In the genomic region with DNA sequence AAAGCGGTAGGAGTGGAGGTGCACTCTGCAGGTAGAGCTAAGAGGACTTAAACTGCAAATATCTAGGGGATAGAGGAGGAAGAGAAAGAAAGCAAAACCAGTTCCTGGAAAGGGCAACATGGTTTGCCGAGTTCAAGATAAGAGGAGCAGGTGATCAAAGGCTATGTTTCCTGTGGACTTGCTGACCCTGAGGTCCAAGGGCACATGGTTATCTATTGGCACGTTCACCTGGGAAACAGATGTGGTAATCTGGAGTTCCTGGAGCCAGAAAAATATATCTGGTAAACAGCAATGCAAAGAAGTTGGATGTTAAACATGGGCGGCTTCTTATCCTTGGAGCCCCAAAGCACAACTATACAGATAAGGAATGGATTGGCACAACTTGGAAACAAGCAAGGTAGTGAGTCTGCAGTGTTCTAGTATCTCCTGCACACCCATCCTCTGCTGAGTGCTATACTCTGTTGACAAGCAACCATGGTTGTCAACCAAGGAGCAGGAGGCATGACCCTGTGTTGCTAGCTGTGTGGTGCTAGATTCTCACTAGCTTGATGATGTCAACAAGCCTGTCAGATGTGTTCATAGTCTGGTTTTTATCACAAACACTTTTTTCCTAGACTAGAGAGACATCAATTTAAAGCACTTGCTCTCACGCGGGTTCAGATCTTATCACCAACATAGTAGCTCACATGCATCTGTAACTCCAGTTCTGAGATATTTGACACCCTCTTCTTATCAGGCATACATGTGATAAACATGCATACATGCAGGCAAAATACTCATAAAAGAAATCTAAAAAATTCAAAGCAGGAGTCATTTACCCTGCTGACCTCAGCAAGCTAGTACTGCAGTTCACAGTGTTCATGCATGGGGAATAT, we compare ENCODE assay signal across 17 mouse cellular contexts. TPM values are rescaled to one million over a fixed set of nuclear protein-coding genes. Genes with fewer than 3 reads are reported as not detected.
DNase-seq lines count a peak whose midpoint lies in the region; ATAC-seq and TF ChIP-seq lines count a peak whose summit lies in the region.
"Had no signal": no experiment of that assay in that cellular context is flagged by ENCODE, and none has a peak within 500 bp of the region (broad histone marks: within the 10 kb centered on the region; RNA-seq: fewer than 3 reads in every experiment).

No protein-coding gene starts in this region.

- TF ChIP-seq EP300 in lung, postnatal 0 days (IDR thresholded peaks at IDR 0.05), result no peak

- H3K9me3 ChIP-seq in lung, postnatal 0 days (ENCODE audit: low read length), result no peaks in the 10 kb centered on the region
- H3K9me3 ChIP-seq in intestine, embryonic 16.5 days (ENCODE audit: control insufficient read depth, low read length), result no peaks in the 10 kb centered on the region
- no peaks in the 10 kb centered on the region for H3K9me3 ChIP-seq in stomach, embryonic 14.5 days (ENCODE audit: control insufficient read depth, low read depth, low read length)
- H3K9me3 ChIP-seq: lung, embryonic 15.5 days had no signal

- no peak overlapping the region for H3K4me2 ChIP-seq in lung, postnatal 0 days (replicated peaks; ENCODE audit: low read depth, low read length)
- H3K4me2 ChIP-seq in intestine, embryonic 16.5 days (ENCODE audit: low read depth, low read length), result 0 out of 2 replicates have a peak overlapping the region, but pooled peaks have one; percentile 6
- no peak overlapping the region for H3K4me2 ChIP-seq in stomach, embryonic 14.5 days (replicated peaks; ENCODE audit: low read depth, low read length)
- H3K4me2 ChIP-seq: lung, embryonic 15.5 days had no signal

- no peak overlapping the region for H3K9ac ChIP-seq in lung, postnatal 0 days (replicated peaks; ENCODE audit: low read depth)
- H3K9ac ChIP-seq in intestine, embryonic 16.5 days (ENCODE audit: low read depth, low read length), result no peak overlapping the region
- no peak overlapping the region for H3K9ac ChIP-seq in stomach, embryonic 14.5 days (replicated peaks; ENCODE audit: low read depth, low read length)
- H3K9ac ChIP-seq: lung, embryonic 15.5 days had no signal

- WGBS in lung, postnatal 0 days, result 63% methylated on average over 6 of the region's 6 CpGs
- 60% methylated on average over 6 of the region's 6 CpGs for WGBS in intestine, embryonic 16.5 days
- 74% methylated on average over 6 of the region's 6 CpGs for WGBS in stomach, embryonic 14.5 days

- H3K36me3 ChIP-seq in lung, postnatal 0 days (ENCODE audit: insufficient read depth, low read length), result peaks cover 26% of the 10 kb centered on the region; the same call in 1 of the 2 replicates
- peaks cover 11% of the 10 kb centered on the region; the same call in 1 of the 2 replicates for H3K36me3 ChIP-seq in intestine, embryonic 16.5 days (ENCODE audit: control insufficient read depth, insufficient read depth, low read length)
- peaks cover 30% of the 10 kb centered on the region for H3K36me3 ChIP-seq in stomach, embryonic 14.5 days (ENCODE audit: control insufficient read depth, insufficient read depth, low read length)

- no peaks in the 10 kb centered on the region for H3K4me1 ChIP-seq in lung, postnatal 0 days (ENCODE audit: insufficient read depth, low read depth, low read length)
- peaks cover 15% of the 10 kb centered on the region for H3K4me1 ChIP-seq in intestine, embryonic 16.5 days (ENCODE audit: control insufficient read depth, insufficient read depth, low read length)
- H3K4me1 ChIP-seq in stomach, embryonic 14.5 days (ENCODE audit: control insufficient read depth, insufficient read depth, low read length), result no peaks in the 10 kb centered on the region
- H3K4me1 ChIP-seq: lung, embryonic 15.5 days had no signal

- intact Hi-C loops in gastrocnemius, adult 2 months (cut with DNase I), result no loop called here
- intact Hi-C loops in gastrocnemius, postnatal 14 days (cut with DNase I; ENCODE audit: low total_unique reads), result no loop called here
- intact Hi-C loops in left cerebral cortex, adult 2 months (cut with DNase I), result no loop called here

- no peaks in the 10 kb centered on the region for H3K27me3 ChIP-seq in lung, postnatal 0 days (replicated peaks; ENCODE audit: insufficient read depth, low read length)
- H3K27me3 ChIP-seq in intestine, embryonic 16.5 days (replicated peaks; ENCODE audit: control insufficient read depth, insufficient read depth, low read length), result no peaks in the 10 kb centered on the region
- no peaks in the 10 kb centered on the region for H3K27me3 ChIP-seq in stomach, embryonic 14.5 days (ENCODE audit: control insufficient read depth, insufficient read depth, low read length)
- H3K27me3 ChIP-seq: lung, embryonic 15.5 days; Patski had no signal

- 0 out of 2 replicates have a peak overlapping the region, but pooled peaks have one; percentile 12 for H3K27ac ChIP-seq in gastrocnemius, adult 2 months
- no peak overlapping the region for H3K27ac ChIP-seq in lung, postnatal 0 days (ENCODE audit: low read length)
- peak overlapping the region; percentile 72; the same call in 1 of the 2 replicates for H3K27ac ChIP-seq in intestine, embryonic 16.5 days (ENCODE audit: low read length)
- H3K27ac ChIP-seq in stomach, embryonic 14.5 days (ENCODE audit: low read length), result no peak overlapping the region
- no peak overlapping the region for H3K27ac ChIP-seq in left cerebral cortex, adult 2 months
- H3K27ac ChIP-seq: lung, embryonic 15.5 days had no signal

- no peak for TF ChIP-seq CTCF in gastrocnemius, adult 2 months (IDR thresholded peaks at IDR 0.05)
- TF ChIP-seq CTCF in lung, postnatal 0 days (IDR thresholded peaks at IDR 0.05), result no peak
- no peak for TF ChIP-seq CTCF in left cerebral cortex, adult 2 months (IDR thresholded peaks at IDR 0.05)

- DNase-seq in gastrocnemius, adult 2 months, result no peak
- no peak for DNase-seq in gastrocnemius, postnatal 14 days
- peak; percentile 15 for DNase-seq in lung, postnatal 36 days
- no peak for DNase-seq in lung, postnatal 0 days (ENCODE audit: low spot score)
- DNase-seq in cerebellum, adult 18-20 months, result no peak
- DNase-seq in left cerebral cortex, adult 2 months (ENCODE audit: extremely low spot score in 1 of 2, low spot score in 2 of 2), result no peak
- DNase-seq: cerebellum, postnatal 36 days; gastrocnemius, postnatal 10 days; right cerebral cortex, postnatal 4 days; thymus, postnatal 14 days had no signal

- no peak overlapping the region for H3K4me3 ChIP-seq in gastrocnemius, adult 2 months
- H3K4me3 ChIP-seq in lung, postnatal 0 days (ENCODE audit: low read depth, low read length), result no peak overlapping the region
- no peak overlapping the region for H3K4me3 ChIP-seq in intestine, embryonic 16.5 days (ENCODE audit: low read length)
- H3K4me3 ChIP-seq in stomach, embryonic 14.5 days (ENCODE audit: low read depth, low read length), result no peak overlapping the region
- H3K4me3 ChIP-seq in left cerebral cortex, adult 2 months, result no peak overlapping the region
- H3K4me3 ChIP-seq: erythroblast, embryonic 14.5 days; lung, embryonic 15.5 days had no signal

- ATAC-seq in lung, postnatal 0 days, result no peak
- peak; percentile 84 for ATAC-seq in intestine, embryonic 16.5 days
- 0 out of 2 replicates have a peak, but pooled peaks have one; percentile 33 for ATAC-seq in stomach, embryonic 14.5 days (ENCODE audit: insufficient number of reproducible peaks, insufficient read depth, low FRiP score, low read depth)

RNA-seq across cellular contexts. Expression of a gene that starts 10.8 kb away (rescaled TPM):
- total RNA-seq in gastrocnemius, adult 2 months (2021), result not detected
- total RNA-seq in gastrocnemius, postnatal 14 days (2021), result not detected
- polyA plus RNA-seq in lung, postnatal 0 days (2015; fragmentation: Nextera tagmentation; extraction: Ambion mirVana), result not detected in 2 replicates
- not detected in 2 replicates for polyA plus RNA-seq in intestine, embryonic 16.5 days (2015; fragmentation: Nextera tagmentation; extraction: Ambion mirVana)
- polyA plus RNA-seq in stomach, embryonic 14.5 days (2014; fragmentation: Nextera tagmentation; extraction: Ambion mirVana), result not detected in 2 replicates
- total RNA-seq in left cerebral cortex, adult 2 months (2021), result not detected
- total RNA-seq: gastrocnemius, postnatal 10 days; left cerebral cortex, adult 8-10 months had no signal
- polyA plus RNA-seq: erythroblast, embryonic 14.5 days; kidney, postnatal 0 days; lung, embryonic 15.5 days had no signal

RNA-seq across cellular contexts. Expression of a gene that starts 51.7 kb away (rescaled TPM):
- total RNA-seq in gastrocnemius, adult 2 months (2021), result not detected
- under 1 TPM in 1 of 2 experiments, not detected in 1; 0.08 TPM for total RNA-seq in gastrocnemius, postnatal 14 days (2021)
- polyA plus RNA-seq in lung, postnatal 0 days (2015; fragmentation: Nextera tagmentation; extraction: Ambion mirVana), result 0.14 and 0.69 TPM in 2 replicates
- 0.57 and 0.88 TPM in 2 replicates for polyA plus RNA-seq in intestine, embryonic 16.5 days (2015; fragmentation: Nextera tagmentation; extraction: Ambion mirVana)
- 0.62 and 0.69 TPM in 2 replicates for polyA plus RNA-seq in stomach, embryonic 14.5 days (2014; fragmentation: Nextera tagmentation; extraction: Ambion mirVana)
- total RNA-seq in left cerebral cortex, adult 2 months (2021), result under 1 TPM; 0.54 to 0.75 TPM
- total RNA-seq: gastrocnemius, postnatal 10 days had no signal
- polyA plus RNA-seq: erythroblast, embryonic 14.5 days had no signal

Comparison
In these comparisons a context has a peak if more than half of its experiments do, and no peak if none do; other contexts are left out.
1. H3K27ac ChIP-seq: peak in gastrocnemius, adult 2 months (single experiment) and intestine, embryonic 16.5 days (single experiment); none in lung, postnatal 0 days (single experiment), stomach, embryonic 14.5 days (single experiment) and left cerebral cortex, adult 2 months (single experiment).